Mouse (Mus musculus) lung, adult 2 months (tissue): ENCODE data around the gene Cep152. TPM values are rescaled to one million over a fixed set of nuclear protein-coding genes. Genes with fewer than 3 reads are reported as not detected.
A peak's percentile ranks its signal among the peaks of the same experiment; 100 is the strongest.

ENCODE experiments used
- DNase-seq: peaks from one replicate; pipeline ENCODE4 v3.0.0; 2022
- H3K4me1 ChIP-seq: fragments of 200-500 bp; 2 replicates; pipeline ENCODE4 v1.6.1; 2011; ENCODE audit warnings: low read length; ENCODE audit not compliant: control insufficient read depth, insufficient read depth
- H3K4me3 ChIP-seq: fragments of 200-500 bp; replicated peaks from 2 replicates; pipeline ENCODE3; 2011; ENCODE audit warnings: low read depth, mild to moderate bottlenecking, control low read depth, low read length; ENCODE audit errors: extremely low read depth
- CTCF ChIP-seq: fragments of 200-500 bp; IDR thresholded peaks from 2 replicates; pipeline ENCODE4 v1.5.1; 2011; ENCODE audit warnings: mild to moderate bottlenecking, low read length, control low read depth; ENCODE audit not compliant: insufficient read depth
- POLR2A ChIP-seq: fragments of 200-500 bp; IDR thresholded peaks from 2 replicates; pipeline ENCODE4 v1.6.1; 2011; ENCODE audit warnings: low read depth, mild to moderate bottlenecking, control low read depth, low read length, borderline replicate concordance; ENCODE audit errors: extremely low read depth
- WGBS: fragments of 180-500 bp; shearing (Covaris S2); methylation state at CpG from one replicate; pipeline ENCODE4 v1.1.7; 2018; 5-methylcytosine and 5-hydroxymethylcytosine counted together
- polyA plus RNA-seq: library from polyadenylated mRNA; depleted of rRNA; stranded (reverse); fragments of >200 nt; gene quantifications from 2 replicates; pipeline ENCODE4 v1.2.3, GENCODE M21; 2012

Gene Cep152
- polyA plus RNA-seq, 1 experiment = 1.2 TPM

GRCm38 (mm10) chr2:125637331-125637730, 12.4 kb upstream of the Cep152 start:
- no peak for DNase-seq
- TF ChIP-seq CTCF = no peak
- no peak for TF ChIP-seq POLR2A
- Histone ChIP-seq H3K4me1 (no peaks in the 10 kb centered on the region), H3K4me3 (no peak overlapping the region)
- WGBS = 37% methylated on average over 7 of the region's 7 CpGs

GRCm38 (mm10) chr2:125630010-125630409, 5.1 kb upstream of the Cep152 start:
- Histone ChIP-seq H3K4me3 (no peak overlapping the region), H3K4me1 (no peaks in the 10 kb centered on the region)
- no peak for DNase-seq
- 91% methylated on average over 2 of the region's 2 CpGs for WGBS
- no peak for TF ChIP-seq POLR2A
- TF ChIP-seq CTCF = no peak

GRCm38 (mm10) chr2:125628487-125628886, 3.6 kb upstream of the Cep152 start:
- no peak for TF ChIP-seq CTCF
- TF ChIP-seq POLR2A = no peak
- DNase-seq = no peak
- 57% methylated on average over 6 of the region's 6 CpGs for WGBS
- H3K4me1 ChIP-seq = no peaks in the 10 kb centered on the region
- H3K4me3 ChIP-seq = no peak overlapping the region

- DNase-seq = no peak
- TF ChIP-seq CTCF = no peak
- no peak for TF ChIP-seq POLR2A
- Histone ChIP-seq H3K4me1 (no peaks in the 10 kb centered on the region), H3K4me3 (no peak overlapping the region)
- 82% methylated on average over 4 of the region's 4 CpGs for WGBS
Observed at GRCm38 (mm10) chr2:125626536-125626935, 1.6 kb upstream of the Cep152 start.

GRCm38 (mm10) chr2:125624127-125624685, 707 bp downstream of the Cep152 start:
- H3K4me3 ChIP-seq = peak overlapping the region; percentile 86
- DNase-seq = no peak
- 5% methylated on average over 9 of the region's 9 CpGs for WGBS
- H3K4me1 ChIP-seq = no peaks in the 10 kb centered on the region
- TF ChIP-seq CTCF (no peak), POLR2A (no peak)

- WGBS = 91% methylated on average over 15 of the region's 15 CpGs
- H3K4me3 ChIP-seq = no peak overlapping the region
- H3K4me1 ChIP-seq = no peaks in the 10 kb centered on the region
- TF ChIP-seq CTCF = no peak
- TF ChIP-seq POLR2A = no peak
- no peak for DNase-seq
Observed at GRCm38 (mm10) chr2:125623211-125623610, 1.7 kb downstream of the Cep152 start.

- Histone ChIP-seq H3K4me1 (no peaks in the 10 kb centered on the region), H3K4me3 (no peak overlapping the region)
- no peak for DNase-seq
- WGBS = 83% methylated on average over 25 of the region's 25 CpGs
- no peak for TF ChIP-seq CTCF
- no peak for TF ChIP-seq POLR2A
Observed at GRCm38 (mm10) chr2:125620213-125620907, 4.6 kb downstream of the Cep152 start.

- TF ChIP-seq CTCF = no peak
- TF ChIP-seq POLR2A = no peak
- no peak for DNase-seq
- WGBS = 72% methylated on average over 8 of the region's 8 CpGs
- no peaks in the 10 kb centered on the region for H3K4me1 ChIP-seq
- no peak overlapping the region for H3K4me3 ChIP-seq
Observed at GRCm38 (mm10) chr2:125615858-125616424, 9.0 kb downstream of the Cep152 start.

- Histone ChIP-seq H3K4me3 (no peak overlapping the region), H3K4me1 (no peaks in the 10 kb centered on the region)
- 92% methylated on average over 7 of the region's 7 CpGs for WGBS
- TF ChIP-seq POLR2A = no peak
- TF ChIP-seq CTCF = no peak
- no peak for DNase-seq
Observed at GRCm38 (mm10) chr2:125615440-125615839, 9.5 kb downstream of the Cep152 start.

- peak; percentile 25 for DNase-seq
- H3K4me1 ChIP-seq = peaks cover 3% of the 10 kb centered on the region; the same call in 1 of the 2 replicates
- no peak for TF ChIP-seq POLR2A
- no peak for TF ChIP-seq CTCF
- 50% methylated on average over 17 of the region's 17 CpGs for WGBS
- H3K4me3 ChIP-seq = no peak overlapping the region
Observed at GRCm38 (mm10) chr2:125606220-125606845, 18.6 kb downstream of the Cep152 start.
